Mouse (Mus musculus): Measurements from ENCODE around the gene Rnls. TPM values are rescaled to one million over a fixed set of nuclear protein-coding genes. Genes with fewer than 3 reads are reported as not detected.

Gene Rnls
- polyA plus RNA-seq, 1 experiment, result 1.4 TPM

DNA sequence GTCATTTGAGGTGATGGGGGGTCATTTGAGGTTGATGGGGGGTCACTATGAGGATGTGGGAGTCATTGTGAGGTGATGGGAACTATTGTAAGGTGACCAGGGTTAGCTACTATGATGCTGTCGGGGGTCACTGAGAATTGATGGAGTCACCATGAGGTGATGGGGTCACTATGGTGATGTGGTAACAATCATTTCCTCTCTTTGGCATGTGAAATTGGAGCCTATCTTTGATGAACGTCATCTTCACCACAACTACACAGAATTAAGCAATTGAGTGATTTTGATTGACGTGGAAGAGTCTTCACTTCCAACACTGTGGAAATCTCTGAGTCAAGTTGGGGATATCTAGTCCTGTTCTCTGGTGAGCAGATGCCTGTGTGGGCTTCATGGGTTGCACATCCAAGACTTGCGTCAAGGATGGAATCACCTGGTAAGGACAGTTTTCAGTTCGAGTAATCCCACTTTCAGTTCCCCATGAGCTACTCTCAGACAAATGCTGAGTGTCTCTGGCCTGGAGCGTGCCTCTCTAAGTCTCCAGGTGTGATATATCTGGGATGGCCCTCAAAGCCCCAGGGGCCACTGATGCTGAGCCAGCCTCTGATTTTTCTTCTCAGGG lies 269.4 kb downstream of the Rnls start:
- Histone ChIP-seq H3K27me3 (ENCODE audit: control insufficient read depth, insufficient read depth, low read length) (no peaks in the 10 kb centered on the region), H3K36me3 (ENCODE audit: control insufficient read depth, insufficient read depth, low read length) (no peaks in the 10 kb centered on the region), H3K4me1 (replicated peaks; ENCODE audit: control insufficient read depth, insufficient read depth, low read length) (peaks cover 9% of the 10 kb centered on the region; the same call in 1 of the 2 replicates), H3K4me3 (ENCODE audit: control insufficient read depth, insufficient read depth, low read length) (no peak overlapping the region), H3K27ac (ENCODE audit: control insufficient read depth, insufficient read depth, low read length) (no peak overlapping the region)
- no peak for DNase-seq
- 87% methylated on average over 6 of the region's 6 CpGs for whole genome bisulfite sequencing
- TF ChIP-seq CTCF (IDR thresholded peaks at IDR 0.05; ENCODE audit: borderline replicate concordance, control insufficient read depth, extremely low read depth, insufficient read depth, low read length, poor library complexity) (no peak), POLR2A (IDR thresholded peaks at IDR 0.05; ENCODE audit: control insufficient read depth, extremely low read depth, insufficient read depth, low read length, poor library complexity) (no peak)

DNA sequence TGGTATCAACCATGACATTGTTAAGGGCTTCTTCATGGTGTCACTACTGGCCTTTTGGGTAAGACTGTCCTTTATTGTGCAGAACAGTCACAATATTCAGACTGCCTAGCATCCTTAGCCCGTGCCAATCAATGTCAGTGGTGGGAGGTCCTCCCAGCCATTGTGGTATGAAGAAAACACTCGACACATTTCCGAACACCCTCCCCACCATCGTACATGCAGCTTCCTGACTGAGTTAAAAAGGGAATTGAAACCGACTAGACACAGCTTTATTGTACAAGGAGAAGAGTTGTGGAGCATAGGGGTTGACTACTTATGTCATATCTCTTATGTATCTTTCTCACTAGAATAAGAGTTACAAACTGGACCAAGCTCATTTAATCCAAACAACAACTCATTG lies 272.1 kb downstream of the Rnls start:
- Histone ChIP-seq H3K27me3 (ENCODE audit: control insufficient read depth, insufficient read depth, low read length) (no peaks in the 10 kb centered on the region), H3K4me3 (ENCODE audit: control insufficient read depth, insufficient read depth, low read length) (no peak overlapping the region), H3K4me1 (replicated peaks; ENCODE audit: control insufficient read depth, insufficient read depth, low read length) (peaks cover 9% of the 10 kb centered on the region; the same call in 1 of the 2 replicates), H3K36me3 (ENCODE audit: control insufficient read depth, insufficient read depth, low read length) (no peaks in the 10 kb centered on the region), H3K27ac (ENCODE audit: control insufficient read depth, insufficient read depth, low read length) (no peak overlapping the region)
- WGBS, result 21% methylated on average over 5 of the region's 5 CpGs
- TF ChIP-seq POLR2A (IDR thresholded peaks at IDR 0.05; ENCODE audit: control insufficient read depth, extremely low read depth, insufficient read depth, low read length, poor library complexity), result no peak
- TF ChIP-seq CTCF (IDR thresholded peaks at IDR 0.05; ENCODE audit: borderline replicate concordance, control insufficient read depth, extremely low read depth, insufficient read depth, low read length, poor library complexity), result no peak
- DNase-seq, result no peak

DNA sequence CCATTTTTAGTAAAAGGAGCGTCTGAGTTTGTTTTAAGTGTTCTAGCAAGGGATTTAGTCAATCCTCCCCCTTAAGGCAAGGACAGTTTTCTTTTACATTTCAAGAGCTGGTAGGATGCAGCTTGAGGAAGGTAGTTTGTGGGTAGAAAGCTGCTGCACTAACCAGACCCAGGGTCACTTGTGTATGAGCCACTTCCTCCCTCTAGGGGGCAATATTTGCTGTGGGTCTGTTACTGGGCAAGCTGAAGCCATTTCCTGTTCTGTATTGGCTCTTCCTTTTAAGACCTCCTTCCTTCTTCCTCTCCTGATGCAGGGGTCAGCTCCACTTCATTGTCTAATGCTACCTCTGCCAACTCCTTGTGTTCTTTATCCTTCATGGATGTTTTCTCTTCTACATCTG lies 273.2 kb downstream of the Rnls start:
- Histone ChIP-seq H3K4me3 (ENCODE audit: control insufficient read depth, insufficient read depth, low read length) (no peak overlapping the region), H3K27ac (ENCODE audit: control insufficient read depth, insufficient read depth, low read length) (no peak overlapping the region), H3K27me3 (ENCODE audit: control insufficient read depth, insufficient read depth, low read length) (no peaks in the 10 kb centered on the region), H3K36me3 (ENCODE audit: control insufficient read depth, insufficient read depth, low read length) (no peaks in the 10 kb centered on the region), H3K4me1 (replicated peaks; ENCODE audit: control insufficient read depth, insufficient read depth, low read length) (peaks cover 9% of the 10 kb centered on the region; the same call in 1 of the 2 replicates)
- WGBS, result 30% methylated on average over 1 of the region's 1 CpGs
- peak; percentile 52 for DNase-seq
- TF ChIP-seq CTCF (IDR thresholded peaks at IDR 0.05; ENCODE audit: borderline replicate concordance, control insufficient read depth, extremely low read depth, insufficient read depth, low read length, poor library complexity) (no peak), POLR2A (IDR thresholded peaks at IDR 0.05; ENCODE audit: control insufficient read depth, extremely low read depth, insufficient read depth, low read length, poor library complexity) (no peak)

DNA sequence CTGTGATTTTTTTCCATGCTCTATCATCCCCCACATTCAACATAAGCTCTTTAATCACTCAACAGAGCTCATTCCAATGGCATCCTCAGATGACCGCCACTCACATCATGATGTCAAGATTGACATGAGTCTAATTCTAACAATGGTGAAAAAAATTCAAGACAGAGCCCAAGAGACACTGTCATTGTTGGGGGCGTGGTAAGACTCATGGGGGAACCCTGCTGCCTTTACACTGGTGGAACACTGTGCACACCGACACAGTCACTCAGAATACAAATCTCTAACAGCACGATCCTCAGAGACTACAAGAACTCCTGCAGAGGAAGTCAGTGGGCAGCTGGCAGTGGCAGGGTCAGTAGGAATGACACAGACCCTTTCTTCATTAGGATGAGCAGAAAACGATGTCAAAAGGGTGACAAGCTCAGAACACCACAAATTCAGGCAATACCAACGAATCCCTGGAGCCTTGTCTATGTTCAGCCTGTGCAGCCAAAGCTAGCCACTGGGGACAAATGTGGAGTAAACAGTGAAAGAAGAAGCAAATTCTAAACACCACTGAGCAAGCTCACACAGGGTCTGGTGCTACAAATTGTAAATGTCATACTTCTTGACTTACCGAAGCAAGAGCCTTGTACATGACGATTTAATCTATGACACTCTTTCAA lies 277.3 kb downstream of the Rnls start:
- TF ChIP-seq POLR2A (IDR thresholded peaks at IDR 0.05; ENCODE audit: control insufficient read depth, extremely low read depth, insufficient read depth, low read length, poor library complexity) (no peak), CTCF (IDR thresholded peaks at IDR 0.05; ENCODE audit: borderline replicate concordance, control insufficient read depth, extremely low read depth, insufficient read depth, low read length, poor library complexity) (no peak)
- 89% methylated on average over 8 of the region's 8 CpGs for WGBS
- peaks cover 4% of the 10 kb centered on the region for H3K4me1 ChIP-seq (replicated peaks; ENCODE audit: control insufficient read depth, insufficient read depth, low read length)
- H3K4me3 ChIP-seq (ENCODE audit: control insufficient read depth, insufficient read depth, low read length), result no peak overlapping the region
- DNase-seq, result no peak
- no peaks in the 10 kb centered on the region for H3K27me3 ChIP-seq (ENCODE audit: control insufficient read depth, insufficient read depth, low read length)
- H3K27ac ChIP-seq (ENCODE audit: control insufficient read depth, insufficient read depth, low read length), result no peak overlapping the region
- no peaks in the 10 kb centered on the region for H3K36me3 ChIP-seq (ENCODE audit: control insufficient read depth, insufficient read depth, low read length)

DNA sequence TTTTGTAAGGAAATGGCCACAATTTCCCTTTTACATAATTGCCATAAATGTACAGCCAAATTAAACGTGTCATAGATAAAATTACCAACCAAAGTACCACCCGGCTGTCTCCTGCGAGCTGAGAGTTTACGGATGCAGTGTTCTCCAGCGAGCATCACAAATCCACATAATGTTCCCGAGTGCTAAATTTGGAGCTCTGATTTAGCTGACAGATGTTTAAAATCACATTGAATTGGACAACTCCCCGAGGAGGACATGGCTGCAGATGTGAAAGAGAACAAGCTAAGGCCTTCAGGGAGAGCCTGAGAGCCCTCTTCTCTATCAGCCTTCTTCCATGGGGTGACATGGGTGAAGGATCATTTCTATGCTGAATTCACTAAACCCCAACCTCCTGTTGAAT lies 278.3 kb downstream of the Rnls start:
- WGBS, result 92% methylated on average over 7 of the region's 7 CpGs
- H3K27ac ChIP-seq (ENCODE audit: control insufficient read depth, insufficient read depth, low read length), result no peak overlapping the region
- no peaks in the 10 kb centered on the region for H3K36me3 ChIP-seq (ENCODE audit: control insufficient read depth, insufficient read depth, low read length)
- H3K4me1 ChIP-seq (replicated peaks; ENCODE audit: control insufficient read depth, insufficient read depth, low read length), result peaks cover 9% of the 10 kb centered on the region
- no peaks in the 10 kb centered on the region for H3K27me3 ChIP-seq (ENCODE audit: control insufficient read depth, insufficient read depth, low read length)
- no peak for TF ChIP-seq POLR2A (IDR thresholded peaks at IDR 0.05; ENCODE audit: control insufficient read depth, extremely low read depth, insufficient read depth, low read length, poor library complexity)
- TF ChIP-seq CTCF (IDR thresholded peaks at IDR 0.05; ENCODE audit: borderline replicate concordance, control insufficient read depth, extremely low read depth, insufficient read depth, low read length, poor library complexity), result no peak
- no peak for DNase-seq
- no peak overlapping the region for H3K4me3 ChIP-seq (ENCODE audit: control insufficient read depth, insufficient read depth, low read length)

DNA sequence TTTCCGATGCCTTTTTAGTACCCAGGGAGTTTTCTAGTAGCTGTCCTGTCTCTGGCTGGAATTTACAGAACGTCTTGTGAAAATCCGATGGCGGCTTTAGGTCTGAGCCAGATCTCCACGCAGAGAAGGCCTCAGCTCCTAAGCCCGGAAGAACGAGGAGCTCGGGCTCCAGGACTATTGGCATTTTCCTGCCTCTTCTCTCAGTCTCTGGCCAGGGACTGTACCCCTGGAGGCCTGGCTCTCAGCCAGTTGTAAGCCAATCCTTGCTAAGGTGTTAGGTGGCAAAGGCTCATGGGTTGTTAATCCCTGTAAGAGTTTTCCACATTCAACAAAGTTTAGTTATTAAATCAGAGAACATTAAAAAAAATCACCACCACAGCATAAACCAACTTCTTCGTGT lies 281.7 kb downstream of the Rnls start:
- Histone ChIP-seq H3K4me1 (replicated peaks; ENCODE audit: control insufficient read depth, insufficient read depth, low read length) (peaks cover 9% of the 10 kb centered on the region), H3K36me3 (ENCODE audit: control insufficient read depth, insufficient read depth, low read length) (no peaks in the 10 kb centered on the region), H3K27me3 (ENCODE audit: control insufficient read depth, insufficient read depth, low read length) (no peaks in the 10 kb centered on the region), H3K27ac (ENCODE audit: control insufficient read depth, insufficient read depth, low read length) (no peak overlapping the region), H3K4me3 (ENCODE audit: control insufficient read depth, insufficient read depth, low read length) (no peak overlapping the region)
- no peak for TF ChIP-seq POLR2A (IDR thresholded peaks at IDR 0.05; ENCODE audit: control insufficient read depth, extremely low read depth, insufficient read depth, low read length, poor library complexity)
- no peak for TF ChIP-seq CTCF (IDR thresholded peaks at IDR 0.05; ENCODE audit: borderline replicate concordance, control insufficient read depth, extremely low read depth, insufficient read depth, low read length, poor library complexity)
- 96% methylated on average over 9 of the region's 9 CpGs for WGBS
- DNase-seq, result no peak
